Mouse (Mus musculus): Measurements from ENCODE around the gene Fcf1. TPM values are rescaled to one million over a fixed set of nuclear protein-coding genes. Genes with fewer than 3 reads are reported as not detected.

Fcf1 gene
- polyA plus RNA-seq, 1 experiment from 2014 or later, result 113 TPM

DNA sequence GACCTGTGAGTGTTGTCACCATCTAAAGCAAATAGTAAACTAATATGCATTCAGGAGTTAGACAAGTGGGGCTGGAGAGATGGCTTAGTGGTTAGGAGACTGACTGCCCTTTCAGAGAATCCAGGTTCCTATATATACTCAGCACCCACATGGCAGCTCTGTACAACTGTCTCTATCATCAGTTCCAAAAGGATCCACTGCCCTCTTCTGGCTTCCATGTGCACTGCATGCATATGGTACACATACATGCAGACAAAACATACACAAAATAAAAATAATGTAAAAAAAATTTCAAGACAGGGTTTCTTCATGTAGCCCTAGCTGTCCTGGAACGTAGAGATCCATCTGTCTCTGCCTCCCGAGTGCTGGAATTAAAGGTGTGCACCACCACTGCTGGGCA is 62.0 kb downstream of the Fcf1 start:
- Histone ChIP-seq H3K9ac (no peak overlapping the region), H3K9me3 (peaks cover 8% of the 10 kb centered on the region; the same call in 1 of the 2 replicates), H3K27me3 (no peaks in the 10 kb centered on the region), H3K27ac (no peak overlapping the region), H3K4me1 (replicated peaks) (no peaks in the 10 kb centered on the region), H3K4me3 (no peak overlapping the region), H3K4me2 (no peak overlapping the region), H3K36me3 (peaks cover 40% of the 10 kb centered on the region)
- 97% methylated on average over 2 of the region's 2 CpGs for WGBS
- ATAC-seq (ENCODE audit: low FRiP score), result no peak

Other genes starting within 250 kb of the Fcf1 start
- 80.8 and 82.3 TPM in 2 replicates for gene Npc2, start 197.7 kb upstream of the Fcf1 start, polyA plus RNA-seq (2015; fragmentation: Nextera tagmentation; extraction: Ambion mirVana)
- 154 and 158 TPM in 2 replicates for gene Isca2, start 197.6 kb upstream of the Fcf1 start, polyA plus RNA-seq (2015; fragmentation: Nextera tagmentation; extraction: Ambion mirVana)
- gene Ltbp2, start 94.4 kb upstream of the Fcf1 start, polyA plus RNA-seq (2015; fragmentation: Nextera tagmentation; extraction: Ambion mirVana), result 0.14 and 0.31 TPM in 2 replicates
- 30.9 and 32.6 TPM in 2 replicates for gene Arel1, start within 50 bp of the Fcf1 start, polyA plus RNA-seq (2015; fragmentation: Nextera tagmentation; extraction: Ambion mirVana)
- 35.5 and 37.8 TPM in 2 replicates for gene Ylpm1, start 25.4 kb downstream of the Fcf1 start, polyA plus RNA-seq (2015; fragmentation: Nextera tagmentation; extraction: Ambion mirVana)
- 2.0 and 2.2 TPM in 2 replicates for gene Prox2, start 139.9 kb downstream of the Fcf1 start, polyA plus RNA-seq (2015; fragmentation: Nextera tagmentation; extraction: Ambion mirVana)
- 103 and 107 TPM in 2 replicates for gene Dlst, start 139.9 kb downstream of the Fcf1 start, polyA plus RNA-seq (2015; fragmentation: Nextera tagmentation; extraction: Ambion mirVana)
- 23.3 and 24.1 TPM in 2 replicates for gene Rps6kl1, start 180.4 kb downstream of the Fcf1 start, polyA plus RNA-seq (2015; fragmentation: Nextera tagmentation; extraction: Ambion mirVana)
- gene Pgf, start 206.9 kb downstream of the Fcf1 start, polyA plus RNA-seq (2015; fragmentation: Nextera tagmentation; extraction: Ambion mirVana), result 7.5 and 9.4 TPM in 2 replicates
- gene Eif2b2, start 248.6 kb downstream of the Fcf1 start, polyA plus RNA-seq (2015; fragmentation: Nextera tagmentation; extraction: Ambion mirVana), result 84.4 and 84.5 TPM in 2 replicates

All from hindbrain, embryonic 13.5 days (tissue).